In genomic region chr7:89907950-89908349, GRCm38 (mm10) we compare ENCODE assay signal across 8 mouse cellular contexts. TPM values are rescaled to one million over a fixed set of nuclear protein-coding genes. Genes with fewer than 3 reads are reported as not detected.
DNase-seq lines count a peak whose midpoint lies in the region; ATAC-seq lines count a peak whose summit lies in the region.

No protein-coding gene starts in this region.

- no peak overlapping the region for H3K4me2 ChIP-seq in kidney, embryonic 15.5 days
- no peak overlapping the region for H3K4me2 ChIP-seq in hindbrain, embryonic 16.5 days (ENCODE audit: low read length)

- H3K9me3 ChIP-seq in kidney, embryonic 15.5 days (replicated peaks), result no peaks in the 10 kb centered on the region
- H3K9me3 ChIP-seq in hindbrain, embryonic 16.5 days (ENCODE audit: control insufficient read depth, low read length), result no peaks in the 10 kb centered on the region

- H3K27me3 ChIP-seq in kidney, embryonic 15.5 days, result no peaks in the 10 kb centered on the region
- H3K27me3 ChIP-seq in hindbrain, embryonic 16.5 days (replicated peaks; ENCODE audit: control insufficient read depth, insufficient read depth, low read length), result no peaks in the 10 kb centered on the region

- DNase-seq in kidney, adult 11 months, result peak; percentile 39
- DNase-seq in cerebellum, adult 9-11 months, result peak; percentile 51
- peak; percentile 79 to 87 for DNase-seq in left cerebral cortex, adult 18-20 months (ENCODE audit: low spot score in 2 of 2)
- DNase-seq in right cerebral cortex, postnatal 36 days (ENCODE audit: low spot score in 2 of 2), result peak; percentile 33 to 34

- H3K4me3 ChIP-seq in kidney, embryonic 15.5 days (replicated peaks), result no peak overlapping the region
- H3K4me3 ChIP-seq in hindbrain, embryonic 16.5 days (ENCODE audit: low read length), result no peak overlapping the region

- H3K36me3 ChIP-seq in kidney, embryonic 15.5 days, result no peaks in the 10 kb centered on the region
- no peaks in the 10 kb centered on the region for H3K36me3 ChIP-seq in hindbrain, embryonic 16.5 days (ENCODE audit: control insufficient read depth, insufficient read depth, low read length)

- WGBS in kidney, embryonic 15.5 days, result 23% methylated on average over 8 of the region's 8 CpGs
- 22% methylated on average over 8 of the region's 8 CpGs for WGBS in hindbrain, embryonic 16.5 days

- H3K4me1 ChIP-seq in kidney, embryonic 15.5 days, result peaks cover 12% of the 10 kb centered on the region; the same call in 1 of the 2 replicates
- peaks cover 5% of the 10 kb centered on the region for H3K4me1 ChIP-seq in hindbrain, embryonic 16.5 days (ENCODE audit: control insufficient read depth, insufficient read depth, low read depth, low read length)

- no peak overlapping the region for H3K27ac ChIP-seq in kidney, embryonic 15.5 days
- H3K27ac ChIP-seq in hindbrain, embryonic 16.5 days (ENCODE audit: low read depth, low read length), result no peak overlapping the region

- no peak for ATAC-seq in kidney, embryonic 15.5 days (replicated peaks; ENCODE audit: low FRiP score)
- ATAC-seq in frontal cortex, adult (ENCODE audit: low TSS enrichment), result peak; percentile 90
- ATAC-seq in hindbrain, embryonic 16.5 days, result peak; percentile 83
- ATAC-seq in megakaryocyte-erythroid progenitor cell, adult 5-6 weeks (replicated peaks; ENCODE audit: low FRiP score, low TSS enrichment, poor library complexity, severe bottlenecking), result peak; percentile 90

- no peak overlapping the region for H3K9ac ChIP-seq in kidney, embryonic 15.5 days
- no peak overlapping the region for H3K9ac ChIP-seq in hindbrain, embryonic 16.5 days (ENCODE audit: low read depth, low read length)

RNA-seq across cellular contexts. Expression of gene Ccdc81, which starts 4.5 kb away (rescaled TPM):
- 0.08 and 0.24 TPM in 2 replicates for polyA plus RNA-seq in kidney, embryonic 15.5 days (2015; fragmentation: Nextera tagmentation; extraction: Ambion mirVana)
- 0.79 and 0.90 TPM in 2 replicates for polyA plus RNA-seq in hindbrain, embryonic 16.5 days (2015; fragmentation: Nextera tagmentation; extraction: Ambion mirVana)
- under 1 TPM; 0.28 to 0.44 TPM for total RNA-seq in left cerebral cortex, adult 18-20 months (2021)
- not detected in 2 replicates for total RNA-seq in megakaryocyte-erythroid progenitor cell, adult 5-6 weeks (2014; fragmentation: Nextera tagmentation)
- not detected in 2 replicates for total RNA-seq in megakaryocyte-erythroid progenitor cell, adult 5-6 weeks (2017)

RNA-seq across cellular contexts. Expression of gene Hikeshi, which starts 33.1 kb away (rescaled TPM):
- polyA plus RNA-seq in kidney, embryonic 15.5 days (2015; fragmentation: Nextera tagmentation; extraction: Ambion mirVana), result 134 and 152 TPM in 2 replicates
- 124 and 133 TPM in 2 replicates for polyA plus RNA-seq in hindbrain, embryonic 16.5 days (2015; fragmentation: Nextera tagmentation; extraction: Ambion mirVana)
- 10 to 100 TPM; 83.6 to 84.5 TPM for total RNA-seq in left cerebral cortex, adult 18-20 months (2021)
- 78.2 and 103 TPM in 2 replicates for total RNA-seq in megakaryocyte-erythroid progenitor cell, adult 5-6 weeks (2014; fragmentation: Nextera tagmentation)
- 129 and 134 TPM in 2 replicates for total RNA-seq in megakaryocyte-erythroid progenitor cell, adult 5-6 weeks (2017)
